Mouse (Mus musculus): ENCODE results near the gene Shroom3. TPM values are rescaled to one million over a fixed set of nuclear protein-coding genes. Genes with fewer than 3 reads are reported as not detected.

Shroom3 gene
- total RNA-seq, 2 experiments from 2014 or later: 1.7 to 2.7 TPM

GRCm38 (mm10) chr5:92841474-92841873 lies 158.2 kb downstream of the Shroom3 start:
- DNase-seq (ENCODE audit: extremely low spot score in 1 of 2, low spot score in 1 of 2): no peak

GRCm38 (mm10) chr5:92842417-92842816 lies 159.2 kb downstream of the Shroom3 start:
- no peak for DNase-seq (ENCODE audit: extremely low spot score in 1 of 2, low spot score in 1 of 2)

DNA sequence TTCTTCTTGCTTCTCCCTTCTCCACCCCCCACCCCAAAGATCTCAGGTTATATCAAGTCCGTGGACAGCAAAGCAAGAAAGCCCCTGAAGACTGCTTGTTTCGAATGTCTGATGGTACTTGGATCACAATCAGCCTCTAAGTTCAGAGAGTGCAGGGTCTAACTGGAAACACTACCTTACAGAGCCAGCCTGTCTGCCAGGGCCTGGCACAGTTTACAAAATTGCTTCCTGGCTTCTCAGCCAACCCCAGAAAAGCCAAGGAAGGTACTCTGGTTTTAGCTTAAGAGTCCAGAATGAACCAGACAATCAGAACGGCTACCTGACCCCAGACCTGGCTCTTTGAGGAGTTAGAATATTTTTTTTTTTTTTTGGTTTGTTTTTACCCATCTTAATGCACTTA lies 159.6 kb downstream of the Shroom3 start:
- DNase-seq (ENCODE audit: extremely low spot score in 1 of 2, low spot score in 1 of 2): no peak

GRCm38 (mm10) chr5:92843850-92844785 lies 160.9 kb downstream of the Shroom3 start:
- no peak for DNase-seq (ENCODE audit: extremely low spot score in 1 of 2, low spot score in 1 of 2)

GRCm38 (mm10) chr5:92849743-92850142 lies 166.5 kb downstream of the Shroom3 start:
- no peak for DNase-seq (ENCODE audit: extremely low spot score in 1 of 2, low spot score in 1 of 2)

DNA sequence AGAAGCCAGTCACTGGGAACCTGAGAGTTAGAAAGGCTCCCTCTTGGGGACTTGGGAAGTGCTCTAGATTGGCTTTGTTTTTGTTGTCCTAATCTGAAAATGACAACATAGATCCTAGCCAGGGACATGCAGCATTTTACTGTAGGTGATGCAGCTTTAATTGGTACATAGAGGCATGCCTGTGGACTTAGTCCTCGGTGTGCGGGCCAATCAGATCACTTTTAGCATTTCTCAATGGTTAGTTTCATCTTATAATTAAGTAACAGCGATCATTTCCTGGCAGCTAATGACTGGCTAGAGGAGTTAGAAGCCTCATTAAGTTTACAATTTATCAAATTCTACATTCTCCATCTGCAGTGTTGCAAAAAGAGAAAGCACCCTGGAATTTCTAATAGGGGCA lies 167.7 kb downstream of the Shroom3 start:
- no peak for DNase-seq (ENCODE audit: extremely low spot score in 1 of 2, low spot score in 1 of 2)

DNA sequence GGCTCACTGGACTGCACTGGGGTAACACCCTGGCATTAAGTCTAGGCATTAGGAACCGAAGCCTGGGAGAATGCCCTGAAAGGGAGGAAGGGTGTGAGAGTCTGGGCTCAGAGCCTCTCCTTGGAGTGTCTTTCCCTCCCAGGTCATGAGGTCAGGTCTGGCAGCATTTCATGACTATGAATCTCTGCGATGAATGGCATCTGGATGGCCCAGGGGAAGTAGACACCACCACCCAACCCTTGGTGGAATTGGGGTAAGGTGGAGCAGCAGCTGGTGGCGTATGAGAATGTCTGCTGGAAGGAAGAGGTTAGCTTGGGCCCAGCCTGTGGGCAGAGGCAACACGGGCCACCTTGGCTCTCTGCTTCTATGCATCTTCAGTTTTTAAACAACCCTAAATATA lies 171.7 kb downstream of the Shroom3 start:
- no peak for DNase-seq (ENCODE audit: extremely low spot score in 1 of 2, low spot score in 1 of 2)

DNA sequence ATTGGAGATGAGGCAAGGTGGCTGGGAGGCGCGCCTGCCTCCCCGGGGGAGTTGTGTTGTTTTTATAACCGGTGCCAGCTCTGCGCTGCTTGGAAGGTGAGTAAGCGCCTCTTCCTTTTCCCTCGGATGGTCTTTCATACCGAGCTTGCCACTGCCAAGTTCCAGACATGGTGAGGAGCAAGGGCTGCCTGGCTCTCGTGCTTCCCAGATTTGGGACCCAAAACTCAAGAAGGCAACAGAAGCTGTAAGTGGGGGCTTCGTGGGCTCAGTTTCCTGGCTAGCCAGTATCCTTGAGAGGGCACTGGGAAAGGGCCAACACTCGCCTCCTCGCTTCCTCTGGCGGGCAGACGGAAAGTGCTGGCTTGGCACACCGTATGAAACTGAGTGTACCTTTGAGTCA lies 173.1 kb downstream of the Shroom3 start:
- DNase-seq (ENCODE audit: extremely low spot score in 1 of 2, low spot score in 1 of 2): no peak

DNA sequence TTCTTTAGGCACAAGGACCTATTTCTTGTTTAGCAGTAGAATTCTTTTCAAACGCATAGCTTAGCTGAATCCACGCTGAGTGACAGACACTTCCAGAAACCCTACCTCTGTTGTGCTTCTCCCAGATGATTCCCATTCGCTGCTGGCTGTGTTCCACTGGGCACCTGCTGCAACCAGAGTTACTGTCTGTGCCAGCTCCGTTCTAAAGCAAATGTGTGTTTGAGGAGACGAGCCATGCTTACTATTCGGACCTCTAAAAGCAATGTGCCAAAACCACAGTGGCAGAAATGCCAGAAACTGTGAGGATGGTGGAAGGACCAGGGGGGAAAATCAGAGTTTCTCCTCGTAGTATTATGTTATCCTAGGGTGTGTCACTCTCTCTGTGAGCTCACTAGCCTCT lies 173.9 kb downstream of the Shroom3 start:
- no peak for DNase-seq (ENCODE audit: extremely low spot score in 1 of 2, low spot score in 1 of 2)

- DNase-seq (ENCODE audit: extremely low spot score in 1 of 2, low spot score in 1 of 2): no peak
Observed at GRCm38 (mm10) chr5:92858104-92858503, 174.9 kb downstream of the Shroom3 start.

- DNase-seq (ENCODE audit: extremely low spot score in 1 of 2, low spot score in 1 of 2): no peak
Observed at GRCm38 (mm10) chr5:92858576-92858975, 175.3 kb downstream of the Shroom3 start.

- DNase-seq (ENCODE audit: extremely low spot score in 1 of 2, low spot score in 1 of 2): no peak
Observed at GRCm38 (mm10) chr5:92861416-92862112, 178.3 kb downstream of the Shroom3 start.

DNA sequence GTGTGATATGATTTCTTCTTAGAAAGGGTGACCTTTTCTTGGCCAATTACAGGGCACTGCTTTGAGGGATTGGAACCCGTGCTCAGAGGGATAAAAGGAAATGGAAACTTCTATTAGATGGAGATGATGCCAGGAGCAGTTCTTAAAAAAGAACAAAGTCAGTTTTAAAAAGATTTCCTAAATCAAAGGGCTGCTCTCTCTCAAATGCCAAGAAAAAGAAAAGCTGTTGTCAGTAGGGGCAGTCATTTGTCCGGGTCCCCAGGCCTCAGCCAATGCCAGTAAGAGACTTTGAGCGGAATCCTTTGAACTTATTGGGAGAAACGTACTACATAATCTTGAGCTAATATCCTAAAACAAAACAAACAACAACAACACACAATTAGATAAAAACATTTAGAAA lies 181.9 kb downstream of the Shroom3 start:
- no peak for DNase-seq (ENCODE audit: extremely low spot score in 1 of 2, low spot score in 1 of 2)

DNA sequence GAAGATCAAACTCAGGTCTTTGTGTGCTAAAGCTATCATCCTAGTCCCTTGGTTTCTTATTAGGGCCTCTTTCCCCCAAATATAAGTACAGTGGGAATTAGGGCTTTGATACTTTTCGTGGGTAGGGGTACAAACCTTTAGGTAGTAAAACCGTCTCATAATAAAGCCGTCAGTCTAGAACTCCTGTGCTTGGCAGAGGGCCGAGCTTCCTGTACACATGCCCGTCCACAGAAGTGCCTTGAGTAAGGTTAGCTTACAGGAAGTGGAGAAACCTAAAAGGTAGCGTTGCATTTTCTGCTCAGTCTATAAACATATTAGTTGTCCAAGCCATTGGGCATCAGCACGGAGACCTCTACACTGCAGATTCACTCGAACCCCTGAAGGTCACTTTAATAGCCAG lies 183.3 kb downstream of the Shroom3 start:
- no peak for DNase-seq (ENCODE audit: extremely low spot score in 1 of 2, low spot score in 1 of 2)

- no peak for DNase-seq (ENCODE audit: extremely low spot score in 1 of 2, low spot score in 1 of 2)
Observed at GRCm38 (mm10) chr5:92867253-92867652, 184.0 kb downstream of the Shroom3 start.

DNA sequence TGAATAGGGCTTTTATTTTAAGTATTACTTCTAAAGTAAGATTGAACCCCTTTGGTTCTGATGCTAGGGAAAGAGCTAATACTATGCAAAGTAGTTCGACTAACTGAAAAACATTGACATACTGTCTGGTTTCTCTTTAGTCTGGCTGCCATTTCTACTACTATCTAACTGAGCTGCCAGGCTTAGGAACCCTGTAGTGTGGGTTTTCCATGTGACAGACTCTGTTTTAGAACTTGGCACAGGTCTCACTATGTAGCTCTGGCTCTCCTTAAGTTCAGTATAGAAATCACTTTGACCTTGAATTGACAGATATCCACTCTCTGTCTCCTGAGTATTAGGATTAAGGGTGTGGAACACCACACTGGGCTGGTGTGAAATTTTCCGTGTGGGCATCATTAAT lies 185.0 kb downstream of the Shroom3 start:
- no peak for DNase-seq (ENCODE audit: extremely low spot score in 1 of 2, low spot score in 1 of 2)

DNA sequence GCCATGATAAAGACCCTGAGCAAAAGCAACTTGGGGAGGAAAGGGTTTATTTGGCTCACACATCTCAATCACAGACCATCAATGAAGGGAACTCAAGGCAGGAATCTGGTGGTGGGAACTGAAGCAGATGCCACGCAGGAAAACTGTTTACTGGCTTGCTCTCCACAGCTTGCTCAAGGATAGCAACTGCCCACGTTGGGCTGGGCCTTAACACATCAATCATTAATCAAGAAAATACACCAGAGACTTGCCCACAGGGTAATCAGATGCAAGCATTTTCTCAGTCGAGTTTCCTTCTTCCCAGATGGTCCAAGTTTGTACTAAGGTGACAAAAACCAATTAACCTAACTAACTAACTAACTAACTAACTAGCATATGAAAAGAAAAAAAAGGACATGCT lies 187.8 kb downstream of the Shroom3 start:
- DNase-seq (ENCODE audit: extremely low spot score in 1 of 2, low spot score in 1 of 2): no peak

- DNase-seq (ENCODE audit: extremely low spot score in 1 of 2, low spot score in 1 of 2): no peak
Observed at GRCm38 (mm10) chr5:92872182-92872581, 188.9 kb downstream of the Shroom3 start.

GRCm38 (mm10) chr5:92872991-92873390 lies 189.8 kb downstream of the Shroom3 start:
- DNase-seq (ENCODE audit: extremely low spot score in 1 of 2, low spot score in 1 of 2): no peak

- no peak for DNase-seq (ENCODE audit: extremely low spot score in 1 of 2, low spot score in 1 of 2)
Observed at GRCm38 (mm10) chr5:92873518-92873917, 190.3 kb downstream of the Shroom3 start.

DNA sequence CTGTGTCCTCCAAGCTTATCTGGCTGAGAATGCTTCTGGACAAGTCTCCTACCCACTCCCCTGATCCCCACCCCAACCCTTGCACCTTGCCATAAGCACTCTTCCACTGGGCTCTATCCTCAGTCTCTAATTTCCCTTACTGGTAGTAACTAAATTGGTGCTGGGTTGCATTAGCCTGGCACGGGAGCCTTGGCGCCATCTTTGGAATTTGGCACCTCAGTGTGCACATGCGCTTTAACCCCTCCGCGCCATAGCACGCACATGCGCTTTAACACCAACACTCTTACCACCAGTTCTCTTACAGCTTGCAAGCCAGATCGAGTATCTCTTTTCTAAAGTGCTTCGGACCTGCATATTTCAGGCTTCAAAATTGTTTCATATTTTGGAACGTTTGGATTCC lies 192.6 kb downstream of the Shroom3 start:
- DNase-seq (ENCODE audit: extremely low spot score in 1 of 2, low spot score in 1 of 2): no peak

DNA sequence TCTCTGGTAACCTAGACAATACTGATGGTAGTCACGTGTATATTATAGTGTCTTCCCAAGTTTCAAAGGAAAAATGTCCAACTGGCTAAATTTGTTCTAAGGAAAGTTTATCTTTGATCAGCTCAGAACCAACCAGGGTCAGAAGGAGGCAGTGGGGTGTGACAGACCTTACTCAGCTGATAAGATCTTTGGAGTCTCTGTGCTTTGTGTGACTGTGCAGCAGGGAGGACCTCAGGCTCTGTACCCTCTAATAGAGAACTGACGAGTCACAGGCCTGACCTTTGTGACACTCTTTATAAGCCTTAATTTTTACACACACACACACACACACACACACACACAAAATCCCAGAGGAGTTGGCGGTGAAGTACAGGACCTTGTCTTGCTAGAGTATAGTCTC lies 193.9 kb downstream of the Shroom3 start:
- no peak for DNase-seq (ENCODE audit: extremely low spot score in 1 of 2, low spot score in 1 of 2)

Data from layer of hippocampus, postnatal 25 days (tissue).